Mouse (Mus musculus): ENCODE data around the gene Pdzrn4. TPM values are rescaled to one million over a fixed set of nuclear protein-coding genes. Genes with fewer than 3 reads are reported as not detected.
A peak's percentile ranks its signal among the peaks of the same experiment; 100 is the strongest.

The Pdzrn4 gene
- polyA plus RNA-seq, 1 experiment from 2014 or later: 7.8 TPM

DNA sequence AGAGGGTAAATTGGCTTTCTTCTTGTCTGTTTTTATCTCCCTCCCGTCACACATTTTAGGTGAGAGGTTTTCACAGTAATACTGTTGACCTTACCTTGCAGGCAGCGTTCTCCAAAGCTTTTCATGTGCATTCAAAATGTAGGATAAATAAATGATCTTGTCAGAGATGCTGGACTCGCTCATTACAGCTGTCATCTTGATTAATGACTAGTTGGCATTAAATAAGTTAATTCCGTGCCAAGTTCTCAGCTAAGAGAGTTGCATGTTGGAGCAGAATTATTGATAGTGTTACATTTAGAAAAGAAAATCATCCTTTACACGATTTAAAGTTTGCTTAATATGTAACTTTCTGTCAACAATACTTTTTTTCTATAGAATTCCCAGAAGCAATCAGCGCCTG, 4.9 kb downstream of the Pdzrn4 start:
- Histone ChIP-seq H3K4me3 (ENCODE audit: low read depth, low read length) (no peak overlapping the region), H3K27me3 (ENCODE audit: control insufficient read depth, insufficient read depth, low read length) (peaks cover 19% of the 10 kb centered on the region), H3K9me3 (ENCODE audit: control insufficient read depth, low read length) (no peaks in the 10 kb centered on the region), H3K9ac (ENCODE audit: low read length) (no peak overlapping the region), H3K4me2 (no peak overlapping the region), H3K36me3 (ENCODE audit: control insufficient read depth, insufficient read depth, low read length) (no peaks in the 10 kb centered on the region), H3K27ac (ENCODE audit: low read depth, low read length) (no peak overlapping the region), H3K4me1 (ENCODE audit: control insufficient read depth, insufficient read depth, low read length) (peaks cover 2% of the 10 kb centered on the region)
- no peak for ATAC-seq (ENCODE audit: low FRiP score)
- DNase-seq (ENCODE audit: low spot score, missing footprints): no peak
- 83% methylated on average over 6 of the region's 6 CpGs for WGBS

DNA sequence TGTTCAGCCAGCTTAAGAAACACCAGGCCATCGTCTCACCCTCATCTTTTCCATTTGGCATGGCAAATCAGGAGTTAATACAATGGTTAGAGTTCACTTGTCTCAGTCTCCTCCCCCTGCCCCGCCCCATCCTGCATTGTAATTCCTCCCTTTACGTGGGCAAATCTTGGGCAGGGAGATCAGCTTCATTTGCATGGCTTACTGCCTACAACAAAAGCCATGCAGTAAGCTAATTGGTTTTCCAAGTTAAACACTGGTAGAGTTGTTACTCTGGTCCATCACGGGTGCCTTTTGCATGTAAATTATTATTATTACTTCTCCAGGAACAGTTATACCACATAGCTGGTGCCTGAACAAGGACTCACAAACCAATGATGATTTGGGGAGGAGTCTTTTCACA, 18.6 kb downstream of the Pdzrn4 start:
- Histone ChIP-seq H3K4me1 (ENCODE audit: control insufficient read depth, insufficient read depth, low read length) (peaks cover 6% of the 10 kb centered on the region), H3K4me3 (ENCODE audit: low read depth, low read length) (no peak overlapping the region), H3K4me2 (no peak overlapping the region), H3K36me3 (ENCODE audit: control insufficient read depth, insufficient read depth, low read length) (no peaks in the 10 kb centered on the region), H3K9me3 (ENCODE audit: control insufficient read depth, low read length) (no peaks in the 10 kb centered on the region), H3K27me3 (ENCODE audit: control insufficient read depth, insufficient read depth, low read length) (no peaks in the 10 kb centered on the region), H3K9ac (ENCODE audit: low read length) (no peak overlapping the region), H3K27ac (ENCODE audit: low read depth, low read length) (no peak overlapping the region)
- ATAC-seq (ENCODE audit: low FRiP score) (peak; percentile 67), DNase-seq (ENCODE audit: low spot score, missing footprints) (peak; percentile 68)
- WGBS: 14% methylated on average over 4 of the region's 4 CpGs

GRCm38 (mm10) chr15:92416141-92416540, 19.5 kb downstream of the Pdzrn4 start:
- H3K27me3 ChIP-seq (ENCODE audit: control insufficient read depth, insufficient read depth, low read length): no peaks in the 10 kb centered on the region
- 85% methylated on average over 6 of the region's 6 CpGs for WGBS
- no peak overlapping the region for H3K4me2 ChIP-seq
- no peaks in the 10 kb centered on the region for H3K9me3 ChIP-seq (ENCODE audit: control insufficient read depth, low read length)
- no peak overlapping the region for H3K4me3 ChIP-seq (ENCODE audit: low read depth, low read length)
- no peak overlapping the region for H3K9ac ChIP-seq (ENCODE audit: low read length)
- DNase-seq (ENCODE audit: low spot score, missing footprints) (peak; percentile 72), ATAC-seq (ENCODE audit: low FRiP score) (no peak)
- H3K36me3 ChIP-seq (ENCODE audit: control insufficient read depth, insufficient read depth, low read length): no peaks in the 10 kb centered on the region
- H3K4me1 ChIP-seq (ENCODE audit: control insufficient read depth, insufficient read depth, low read length): peaks cover 6% of the 10 kb centered on the region
- no peak overlapping the region for H3K27ac ChIP-seq (ENCODE audit: low read depth, low read length)

- Histone ChIP-seq H3K36me3 (ENCODE audit: control insufficient read depth, insufficient read depth, low read length) (no peaks in the 10 kb centered on the region), H3K9ac (ENCODE audit: low read length) (no peak overlapping the region), H3K4me3 (ENCODE audit: low read depth, low read length) (no peak overlapping the region), H3K4me2 (no peak overlapping the region), H3K27me3 (ENCODE audit: control insufficient read depth, insufficient read depth, low read length) (no peaks in the 10 kb centered on the region), H3K4me1 (ENCODE audit: control insufficient read depth, insufficient read depth, low read length) (peaks cover 6% of the 10 kb centered on the region), H3K27ac (ENCODE audit: low read depth, low read length) (no peak overlapping the region), H3K9me3 (ENCODE audit: control insufficient read depth, low read length) (no peaks in the 10 kb centered on the region)
- ATAC-seq (ENCODE audit: low FRiP score): no peak
- peak; percentile 78 for DNase-seq (ENCODE audit: low spot score, missing footprints)
- WGBS: 62% methylated on average over 7 of the region's 7 CpGs
Measured at GRCm38 (mm10) chr15:92416658-92417057, 20.0 kb downstream of the Pdzrn4 start.

GRCm38 (mm10) chr15:92417120-92417519, 20.4 kb downstream of the Pdzrn4 start:
- Histone ChIP-seq H3K36me3 (ENCODE audit: control insufficient read depth, insufficient read depth, low read length) (no peaks in the 10 kb centered on the region), H3K4me1 (ENCODE audit: control insufficient read depth, insufficient read depth, low read length) (peaks cover 6% of the 10 kb centered on the region), H3K27me3 (ENCODE audit: control insufficient read depth, insufficient read depth, low read length) (no peaks in the 10 kb centered on the region), H3K9me3 (ENCODE audit: control insufficient read depth, low read length) (no peaks in the 10 kb centered on the region), H3K27ac (ENCODE audit: low read depth, low read length) (no peak overlapping the region), H3K4me2 (no peak overlapping the region), H3K4me3 (ENCODE audit: low read depth, low read length) (no peak overlapping the region), H3K9ac (ENCODE audit: low read length) (no peak overlapping the region)
- 64% methylated on average over 3 of the region's 3 CpGs for WGBS
- ATAC-seq (ENCODE audit: low FRiP score) (no peak), DNase-seq (ENCODE audit: low spot score, missing footprints) (no peak)

DNA sequence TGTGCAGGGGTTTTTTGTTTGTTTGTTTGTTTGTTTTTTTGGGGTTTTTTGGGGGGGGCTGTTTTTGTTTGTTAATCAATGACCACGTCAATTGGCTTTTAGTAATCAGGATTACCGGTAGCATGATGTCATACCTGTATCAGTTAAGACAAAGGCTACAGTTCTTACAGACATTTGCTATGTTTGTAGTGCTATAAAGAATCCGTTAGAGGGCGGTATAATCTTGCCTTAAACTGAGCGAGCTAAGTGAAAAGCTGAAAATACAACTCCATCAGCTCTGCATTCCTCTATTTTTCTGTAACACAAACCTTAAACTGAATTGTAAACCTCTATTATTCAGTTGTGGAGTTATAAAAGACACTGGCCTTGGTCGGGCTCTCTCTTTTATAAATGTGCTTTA, 37.9 kb downstream of the Pdzrn4 start:
- no peak overlapping the region for H3K9ac ChIP-seq (ENCODE audit: low read length)
- no peaks in the 10 kb centered on the region for H3K27me3 ChIP-seq (ENCODE audit: control insufficient read depth, insufficient read depth, low read length)
- H3K4me1 ChIP-seq (ENCODE audit: control insufficient read depth, insufficient read depth, low read length): no peaks in the 10 kb centered on the region
- no peaks in the 10 kb centered on the region for H3K36me3 ChIP-seq (ENCODE audit: control insufficient read depth, insufficient read depth, low read length)
- DNase-seq (ENCODE audit: low spot score, missing footprints): peak; percentile 80
- H3K27ac ChIP-seq (ENCODE audit: low read depth, low read length): no peak overlapping the region
- H3K4me2 ChIP-seq: no peak overlapping the region
- WGBS: 9% methylated on average over 6 of the region's 6 CpGs
- no peaks in the 10 kb centered on the region for H3K9me3 ChIP-seq (ENCODE audit: control insufficient read depth, low read length)
- no peak for ATAC-seq (ENCODE audit: low FRiP score)
- no peak overlapping the region for H3K4me3 ChIP-seq (ENCODE audit: low read depth, low read length)

DNA sequence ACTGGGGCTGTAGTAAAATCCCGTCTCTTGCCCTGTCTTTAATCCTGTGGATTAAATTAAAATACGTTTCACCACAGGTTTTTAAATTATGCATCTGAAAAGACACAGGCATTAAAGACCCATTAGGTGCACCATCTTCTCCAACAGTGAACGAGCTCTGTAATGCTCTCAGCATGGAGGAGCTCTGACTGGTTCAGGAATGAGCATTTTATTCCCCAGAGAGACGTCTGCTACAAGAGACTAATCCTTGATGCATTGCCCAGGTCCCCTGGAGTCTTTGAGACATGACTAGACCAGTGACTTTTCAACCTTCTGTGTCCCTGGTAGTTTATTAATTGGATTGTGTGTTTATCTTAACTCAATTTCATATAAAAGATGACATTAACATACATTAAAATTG, 38.6 kb downstream of the Pdzrn4 start:
- Histone ChIP-seq H3K4me2 (no peak overlapping the region), H3K9me3 (ENCODE audit: control insufficient read depth, low read length) (no peaks in the 10 kb centered on the region), H3K27ac (ENCODE audit: low read depth, low read length) (no peak overlapping the region), H3K9ac (ENCODE audit: low read length) (no peak overlapping the region), H3K4me3 (ENCODE audit: low read depth, low read length) (no peak overlapping the region), H3K36me3 (ENCODE audit: control insufficient read depth, insufficient read depth, low read length) (no peaks in the 10 kb centered on the region), H3K27me3 (ENCODE audit: control insufficient read depth, insufficient read depth, low read length) (no peaks in the 10 kb centered on the region), H3K4me1 (ENCODE audit: control insufficient read depth, insufficient read depth, low read length) (no peaks in the 10 kb centered on the region)
- WGBS: 19% methylated on average over 4 of the region's 4 CpGs
- DNase-seq (ENCODE audit: low spot score, missing footprints): no peak
- no peak for ATAC-seq (ENCODE audit: low FRiP score)

- Histone ChIP-seq H3K36me3 (ENCODE audit: control insufficient read depth, insufficient read depth, low read length) (no peaks in the 10 kb centered on the region), H3K4me2 (no peak overlapping the region), H3K9me3 (ENCODE audit: control insufficient read depth, low read length) (no peaks in the 10 kb centered on the region), H3K4me1 (ENCODE audit: control insufficient read depth, insufficient read depth, low read length) (no peaks in the 10 kb centered on the region), H3K27ac (ENCODE audit: low read depth, low read length) (no peak overlapping the region), H3K9ac (ENCODE audit: low read length) (no peak overlapping the region), H3K27me3 (ENCODE audit: control insufficient read depth, insufficient read depth, low read length) (no peaks in the 10 kb centered on the region), H3K4me3 (ENCODE audit: low read depth, low read length) (no peak overlapping the region)
- ATAC-seq (ENCODE audit: low FRiP score) (no peak), DNase-seq (ENCODE audit: low spot score, missing footprints) (peak; percentile 70)
- WGBS: 85% methylated on average over 19 of the region's 19 CpGs
Measured at GRCm38 (mm10) chr15:92441630-92442180, 45.0 kb downstream of the Pdzrn4 start.

- no peak overlapping the region for H3K4me2 ChIP-seq
- H3K9me3 ChIP-seq (ENCODE audit: control insufficient read depth, low read length): no peaks in the 10 kb centered on the region
- WGBS: 57% methylated on average over 8 of the region's 8 CpGs
- H3K4me1 ChIP-seq (ENCODE audit: control insufficient read depth, insufficient read depth, low read length): no peaks in the 10 kb centered on the region
- DNase-seq (ENCODE audit: low spot score, missing footprints) (peak; percentile 84), ATAC-seq (ENCODE audit: low FRiP score) (no peak)
- no peak overlapping the region for H3K27ac ChIP-seq (ENCODE audit: low read depth, low read length)
- H3K27me3 ChIP-seq (ENCODE audit: control insufficient read depth, insufficient read depth, low read length): no peaks in the 10 kb centered on the region
- H3K36me3 ChIP-seq (ENCODE audit: control insufficient read depth, insufficient read depth, low read length): no peaks in the 10 kb centered on the region
- H3K9ac ChIP-seq (ENCODE audit: low read length): no peak overlapping the region
- H3K4me3 ChIP-seq (ENCODE audit: low read depth, low read length): no peak overlapping the region
Measured at GRCm38 (mm10) chr15:92447708-92448147, 51.0 kb downstream of the Pdzrn4 start.
